Mouse (Mus musculus): Measurements from ENCODE around the gene Myt1l. TPM values are rescaled to one million over a fixed set of nuclear protein-coding genes. Genes with fewer than 3 reads are reported as not detected.

The Myt1l gene
- total RNA-seq, 2 experiments from 2014 or later: 0.05 TPM; not detected in 1

DNA sequence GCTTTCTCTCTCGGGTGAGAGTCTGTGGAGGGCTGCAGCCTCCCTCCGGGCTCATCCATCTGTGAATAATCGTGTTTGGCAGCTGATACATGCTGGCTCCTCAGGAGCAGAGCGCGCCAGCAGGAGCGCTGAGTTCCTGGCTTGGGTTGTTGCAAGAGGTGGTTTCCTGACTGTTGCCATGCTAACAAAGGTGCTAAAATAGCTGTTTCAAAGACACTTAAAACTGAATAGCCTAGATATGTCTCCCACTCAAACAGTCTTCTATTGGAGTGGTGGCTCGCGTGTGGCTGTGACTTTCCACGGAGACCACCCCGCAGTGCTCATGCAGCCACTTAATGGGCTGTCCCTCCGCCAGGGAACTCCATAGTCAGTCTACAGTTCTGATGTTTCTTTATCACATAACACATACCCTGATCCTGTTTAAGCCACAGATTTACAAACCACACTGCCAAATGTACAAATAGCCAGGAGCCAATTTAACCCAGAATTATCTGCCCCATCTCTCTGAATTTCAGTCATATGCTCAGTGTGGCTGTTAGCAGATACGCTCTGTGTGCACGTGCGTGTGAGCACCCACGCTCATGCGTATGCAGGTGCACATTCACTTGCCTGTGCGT, 195.6 kb downstream of the Myt1l start:
- DNase-seq: no peak

DNA sequence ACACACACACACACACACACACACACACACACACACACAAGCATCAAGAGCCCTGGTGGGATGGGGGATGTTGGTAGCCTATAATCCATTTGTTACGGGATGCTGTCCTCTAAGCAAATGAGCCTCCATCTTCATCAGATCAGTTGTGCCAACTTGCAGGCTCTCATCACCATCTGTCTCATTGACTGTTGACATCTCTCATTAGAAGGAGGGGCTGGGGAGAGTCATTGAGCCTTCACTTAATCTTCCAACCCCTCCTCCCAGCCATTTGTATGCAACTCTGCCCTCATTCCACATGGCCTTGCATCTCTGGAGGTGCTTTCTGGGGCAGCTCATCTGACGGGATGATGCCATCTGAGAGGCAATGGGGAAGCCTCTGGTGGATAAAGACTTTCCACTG, 200.1 kb downstream of the Myt1l start:
- DNase-seq: no peak

DNA sequence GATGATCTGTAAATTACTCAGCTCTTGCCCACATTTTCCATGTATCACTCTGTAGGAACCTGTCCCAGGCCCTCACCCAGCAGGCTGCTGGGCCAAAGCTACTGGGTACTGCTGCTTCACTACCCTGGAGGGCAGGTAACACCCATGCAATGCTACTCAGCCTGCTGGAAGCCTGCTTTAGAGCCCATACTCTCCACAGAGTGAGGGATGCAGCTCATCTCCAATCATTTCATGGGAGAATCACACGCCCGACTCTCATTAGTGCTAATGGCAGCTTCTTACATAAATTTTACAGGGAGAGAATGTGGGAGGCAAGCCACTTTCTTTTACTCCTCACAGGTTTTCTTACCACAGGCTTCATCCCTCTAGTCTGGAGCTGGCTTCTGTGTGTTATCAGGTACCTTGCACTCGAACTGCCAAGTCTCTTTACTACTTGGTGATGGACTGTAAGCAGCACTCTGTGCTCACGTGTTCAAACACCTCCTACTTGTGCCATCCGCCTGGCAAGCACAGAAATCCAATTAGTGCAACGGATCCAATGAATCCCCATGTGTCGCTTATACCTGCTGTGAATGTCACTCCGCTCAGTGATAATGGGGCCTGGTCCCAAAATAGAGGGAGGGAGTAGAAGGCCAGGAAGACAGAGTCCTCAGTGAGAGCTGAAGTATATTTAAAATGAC, 212.3 kb downstream of the Myt1l start:
- no peak for DNase-seq

DNA sequence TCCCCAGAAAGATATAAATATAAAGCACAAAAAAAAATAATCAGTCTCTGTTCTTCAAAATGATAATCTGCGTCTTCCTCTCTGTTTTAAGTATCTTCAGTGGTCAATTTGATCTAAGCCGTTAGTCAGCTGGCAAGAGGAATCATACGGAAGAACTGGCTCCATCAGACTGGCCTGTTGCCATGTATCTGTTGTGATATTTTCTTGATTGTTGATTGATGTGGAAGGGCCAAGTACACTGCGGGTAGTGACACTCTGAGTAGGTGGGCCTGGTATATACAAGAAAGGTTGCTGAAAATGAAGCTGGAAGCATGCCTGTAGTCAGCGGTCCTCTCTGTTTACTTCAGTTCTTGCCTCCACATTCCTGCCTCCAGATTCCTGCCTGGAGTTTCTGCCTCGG, 213.0 kb downstream of the Myt1l start:
- no peak for DNase-seq

DNA sequence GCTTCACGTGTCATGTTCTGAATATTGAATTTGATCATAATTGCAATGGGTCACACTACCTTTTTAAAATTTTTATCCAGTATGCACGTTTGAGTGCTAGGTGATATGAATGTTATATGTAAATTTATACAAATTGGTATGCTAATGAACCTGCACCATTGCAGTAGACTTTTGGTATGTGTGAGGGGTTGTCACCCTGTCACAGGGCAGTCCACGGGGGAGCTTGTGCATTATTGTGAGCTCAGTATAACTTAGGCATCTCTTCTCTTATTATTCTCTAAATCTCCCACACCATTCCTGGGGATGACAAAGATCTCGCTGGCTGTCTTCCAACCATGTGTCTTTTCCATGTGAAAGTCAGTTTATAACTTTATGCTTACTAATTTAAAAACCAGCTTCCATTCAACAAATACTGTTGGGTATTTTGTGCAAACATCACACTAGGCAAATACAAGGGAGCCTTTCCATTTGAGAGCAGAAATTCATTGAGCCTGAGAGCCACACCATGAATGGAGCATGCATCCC, 222.5 kb downstream of the Myt1l start:
- no peak for DNase-seq

DNA sequence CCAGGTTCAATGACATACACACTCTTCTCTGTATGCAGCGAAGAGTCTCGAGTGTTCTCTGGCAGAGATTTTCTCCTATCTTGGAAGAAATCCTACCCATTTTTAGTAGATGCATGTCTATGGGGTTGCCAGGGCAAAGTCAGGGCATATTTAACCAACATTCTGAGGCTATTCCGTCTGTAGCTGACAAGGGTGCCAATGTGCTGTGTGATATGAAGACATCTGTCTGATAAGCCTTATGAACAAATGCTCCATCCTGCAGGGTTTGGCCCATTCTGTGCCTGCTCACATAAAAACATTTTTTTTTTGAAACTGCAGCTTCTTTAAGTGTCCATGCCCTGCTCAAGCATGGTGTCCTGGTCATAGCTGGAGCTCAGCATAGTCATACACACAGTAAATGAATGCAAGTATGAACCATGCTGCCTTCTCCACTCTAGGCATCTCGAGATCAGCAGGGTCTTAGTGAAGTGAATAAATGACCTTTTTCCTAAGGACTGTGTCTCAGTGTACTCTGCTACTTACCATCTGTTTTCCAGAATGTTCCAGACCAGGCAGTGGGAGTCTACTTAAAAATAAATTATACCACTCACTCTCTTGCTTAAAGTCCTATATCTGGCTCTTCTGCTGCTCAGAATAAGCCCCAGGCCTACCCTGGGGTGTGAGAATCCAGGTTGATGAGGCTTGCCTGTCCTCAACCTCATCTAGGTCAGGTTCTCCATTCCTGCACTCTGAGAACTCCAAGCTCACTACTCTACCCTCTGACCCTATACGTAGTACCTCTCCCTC, 227.1 kb downstream of the Myt1l start:
- no peak for DNase-seq

DNA sequence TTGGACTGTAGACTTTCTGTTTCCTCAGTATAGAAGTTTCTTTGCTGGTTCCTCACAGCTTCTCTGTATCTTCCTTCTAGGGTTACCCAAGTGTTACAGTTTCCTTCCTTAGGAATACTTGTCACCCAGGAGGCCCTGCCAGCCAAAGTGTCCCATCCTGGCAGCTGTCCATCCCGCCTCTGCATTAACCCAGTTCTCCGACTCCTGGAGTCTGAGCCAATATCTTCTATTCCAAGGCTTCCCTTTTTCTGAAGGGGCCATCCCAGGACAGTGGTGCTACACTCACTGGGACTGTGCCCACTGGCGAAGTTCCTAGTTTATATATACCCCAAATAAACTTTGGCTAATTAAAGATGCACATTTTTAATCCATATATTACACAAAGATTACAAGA, 227.7 kb downstream of the Myt1l start:
- peak; percentile 11 for DNase-seq

DNA sequence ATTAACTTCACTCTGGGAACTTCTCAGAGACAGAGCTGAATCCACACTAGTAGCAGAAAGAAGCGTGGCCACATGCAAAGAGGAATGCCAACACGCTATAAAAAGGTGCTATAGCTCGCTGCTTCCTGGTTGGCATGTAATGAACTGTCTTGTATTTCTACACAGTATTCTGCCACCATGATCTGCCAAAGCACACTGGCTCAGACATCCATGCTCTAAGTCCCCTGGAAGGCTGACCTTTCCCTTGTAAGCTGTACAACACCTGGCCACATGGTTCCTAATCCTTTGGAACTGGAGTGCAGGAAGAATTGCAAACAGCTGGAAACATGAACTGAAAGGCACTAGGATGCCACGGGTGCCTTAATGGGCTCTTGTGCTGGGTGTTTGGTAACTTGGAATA, 232.4 kb downstream of the Myt1l start:
- peak; percentile 27 for DNase-seq

DNA sequence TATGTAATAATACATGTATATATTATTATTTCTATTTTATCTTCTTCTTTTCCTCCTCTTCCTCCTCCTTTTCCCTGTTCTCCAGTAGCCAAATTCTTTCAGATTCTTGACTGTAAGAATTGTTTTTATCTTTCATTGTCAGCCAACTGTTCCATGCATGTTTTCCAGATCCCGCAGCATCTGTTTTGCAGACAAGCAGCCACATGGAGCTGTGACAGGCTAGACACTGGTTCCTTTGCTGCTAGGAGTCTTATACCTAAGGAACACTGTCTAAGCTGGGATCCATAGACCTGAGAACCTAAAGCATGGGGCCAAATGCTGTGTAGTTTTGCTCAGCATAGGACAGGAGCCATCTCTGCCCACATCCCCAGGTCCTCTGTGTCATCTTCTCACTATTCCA, 238.0 kb downstream of the Myt1l start:
- no peak for DNase-seq

DNA sequence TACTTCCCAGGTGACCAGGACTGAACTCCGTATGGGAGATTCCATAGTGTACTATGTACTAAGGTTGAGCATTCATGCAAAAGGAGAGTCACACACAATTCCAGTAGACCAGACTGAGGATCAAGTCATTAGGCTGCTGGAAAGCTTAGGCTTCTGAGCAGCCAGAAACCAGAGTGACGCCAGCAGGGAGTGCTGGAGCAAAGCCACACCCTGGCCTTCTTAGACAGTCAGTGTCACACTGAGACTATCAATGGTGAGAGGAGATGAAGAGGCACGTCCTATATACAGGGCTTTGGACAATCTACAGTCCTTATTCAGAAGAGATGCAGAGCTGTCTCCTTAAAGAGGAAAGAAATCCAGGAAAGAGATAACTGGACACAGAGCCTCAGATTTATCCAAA, 243.6 kb downstream of the Myt1l start:
- DNase-seq: no peak

DNA sequence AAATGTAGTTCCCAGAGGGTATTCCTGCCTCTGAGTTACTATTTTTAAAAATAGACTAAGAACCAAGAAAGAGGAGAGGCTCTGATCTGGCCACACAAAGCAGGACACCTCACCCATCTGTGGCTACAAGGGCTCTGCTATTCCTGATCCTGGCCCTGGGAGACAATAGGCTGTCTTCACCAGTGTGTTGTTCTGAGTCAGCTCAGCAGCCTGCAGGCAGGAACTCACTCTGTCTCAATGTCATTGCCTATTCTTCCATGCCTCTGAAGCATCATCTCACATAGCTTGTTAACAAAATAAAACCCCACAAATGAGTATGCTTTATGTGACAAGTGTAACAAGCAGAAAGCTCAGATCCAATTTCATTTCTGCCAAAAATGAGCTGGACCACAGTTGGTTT, 244.2 kb downstream of the Myt1l start:
- DNase-seq: no peak

DNA sequence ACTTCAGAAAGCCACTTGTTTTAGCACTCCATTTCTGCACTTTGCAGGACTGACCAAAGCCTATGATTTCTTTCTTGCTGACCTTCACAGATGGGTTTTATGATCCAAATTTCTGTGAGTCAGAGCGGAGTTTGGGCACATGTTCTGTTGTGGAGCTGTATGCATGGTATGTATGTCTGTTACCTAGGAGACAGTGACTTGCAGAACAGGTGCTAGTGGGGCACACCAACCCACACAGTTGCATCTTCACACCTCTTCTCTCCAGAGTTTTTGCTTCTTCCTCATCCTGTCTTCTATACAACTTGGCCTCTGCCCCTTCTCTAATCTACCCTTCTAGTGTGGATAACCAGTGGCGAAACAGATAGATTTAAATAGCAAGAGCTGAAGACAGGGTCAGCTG, 250.7 kb downstream of the Myt1l start:
- no peak for DNase-seq

DNA sequence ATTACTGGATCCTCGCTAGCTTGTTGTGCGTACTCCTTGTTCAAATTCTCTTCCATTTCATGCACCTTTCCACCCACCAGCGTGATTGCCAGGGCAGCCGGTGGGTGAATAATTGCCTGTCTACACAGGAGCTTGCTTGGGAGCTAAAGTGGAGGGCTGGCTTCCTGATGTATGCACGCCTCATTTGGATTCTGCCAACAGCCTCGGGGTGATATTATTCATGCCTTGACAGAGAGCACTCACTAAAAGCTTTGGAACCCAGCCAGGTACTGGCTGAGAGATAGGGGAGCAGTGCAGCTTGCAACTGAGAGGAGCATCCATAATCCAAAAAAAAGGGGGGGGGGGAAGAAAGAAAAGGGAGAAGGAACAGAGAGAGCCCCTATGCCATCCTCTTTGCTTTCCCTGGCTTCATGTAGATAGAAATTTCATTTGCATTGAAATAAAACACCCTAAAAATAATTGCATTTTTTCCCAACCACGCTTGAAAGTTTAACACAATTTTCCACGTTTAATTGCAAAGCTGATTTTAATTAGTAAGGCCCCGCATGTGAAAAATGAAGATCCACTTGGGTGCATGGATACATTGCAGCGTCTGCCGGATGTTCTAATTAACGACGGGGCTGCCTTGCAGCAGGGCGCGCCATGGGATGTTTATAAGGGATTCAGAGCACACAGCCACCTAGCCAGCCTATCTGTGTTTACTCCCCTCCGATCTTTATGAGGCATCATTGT, 261.3 kb downstream of the Myt1l start:
- no peak for DNase-seq

DNA sequence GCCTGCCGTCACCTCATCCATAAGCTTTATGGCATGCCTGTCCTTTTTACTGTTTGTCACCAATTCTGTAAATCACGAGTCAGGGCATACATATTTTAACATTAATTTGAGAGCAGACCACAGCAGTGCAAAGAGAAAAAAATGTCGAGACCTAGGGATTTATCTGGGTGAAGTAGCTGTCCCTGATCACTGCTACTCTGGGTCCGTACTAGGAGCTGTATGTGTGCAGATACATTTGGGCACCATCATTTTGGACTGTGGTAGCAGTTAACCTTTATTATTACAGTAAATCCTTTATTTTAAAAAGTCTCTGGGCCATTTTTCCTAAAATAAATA, 261.8 kb downstream of the Myt1l start:
- DNase-seq: no peak

DNA sequence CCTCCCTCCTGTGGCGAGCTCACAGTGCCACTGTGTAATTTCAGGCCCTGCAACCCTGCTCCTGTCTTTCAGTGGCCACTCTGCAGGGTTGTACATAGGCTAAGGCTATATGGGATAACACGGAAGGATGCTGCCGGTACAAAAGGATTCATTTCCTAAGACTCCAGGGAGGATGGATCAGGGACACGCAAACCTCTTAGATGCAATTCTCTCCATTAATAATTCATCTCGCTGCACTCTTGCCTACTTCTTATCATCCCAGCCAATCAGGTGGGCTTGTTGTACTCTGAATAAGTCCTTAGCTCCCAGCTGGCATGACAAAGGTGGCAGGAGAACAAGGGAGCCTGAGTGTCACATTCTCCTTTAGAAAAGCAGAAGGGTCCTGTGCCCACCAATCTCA, 264.8 kb downstream of the Myt1l start:
- DNase-seq: no peak

DNA sequence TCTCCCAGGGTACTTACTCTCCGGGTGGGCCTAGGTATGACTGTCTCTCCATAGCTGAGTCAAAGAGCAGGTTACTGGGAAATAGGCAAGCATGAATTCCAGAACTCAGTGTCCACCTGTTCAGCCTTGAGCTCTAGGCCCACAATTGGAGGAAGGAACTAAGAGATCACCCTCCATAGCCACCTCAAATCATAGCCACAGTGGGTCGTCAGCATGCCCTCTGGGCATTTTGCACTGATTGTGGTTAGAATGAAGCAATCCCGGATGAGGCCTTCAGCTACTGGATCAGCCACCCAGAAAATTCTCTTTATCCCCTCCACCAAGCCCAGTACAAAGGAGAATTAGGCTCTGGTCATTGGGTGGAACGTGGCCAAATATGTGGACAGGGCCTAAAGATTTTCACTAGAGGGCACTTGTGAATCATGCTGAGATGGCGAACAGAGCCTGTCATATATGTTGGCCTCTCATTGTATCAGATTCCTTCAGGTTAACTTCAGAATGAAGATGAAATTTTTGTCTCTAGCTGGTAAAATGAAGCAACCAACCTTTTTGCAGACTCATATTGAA, 267.0 kb downstream of the Myt1l start:
- DNase-seq: no peak

DNA sequence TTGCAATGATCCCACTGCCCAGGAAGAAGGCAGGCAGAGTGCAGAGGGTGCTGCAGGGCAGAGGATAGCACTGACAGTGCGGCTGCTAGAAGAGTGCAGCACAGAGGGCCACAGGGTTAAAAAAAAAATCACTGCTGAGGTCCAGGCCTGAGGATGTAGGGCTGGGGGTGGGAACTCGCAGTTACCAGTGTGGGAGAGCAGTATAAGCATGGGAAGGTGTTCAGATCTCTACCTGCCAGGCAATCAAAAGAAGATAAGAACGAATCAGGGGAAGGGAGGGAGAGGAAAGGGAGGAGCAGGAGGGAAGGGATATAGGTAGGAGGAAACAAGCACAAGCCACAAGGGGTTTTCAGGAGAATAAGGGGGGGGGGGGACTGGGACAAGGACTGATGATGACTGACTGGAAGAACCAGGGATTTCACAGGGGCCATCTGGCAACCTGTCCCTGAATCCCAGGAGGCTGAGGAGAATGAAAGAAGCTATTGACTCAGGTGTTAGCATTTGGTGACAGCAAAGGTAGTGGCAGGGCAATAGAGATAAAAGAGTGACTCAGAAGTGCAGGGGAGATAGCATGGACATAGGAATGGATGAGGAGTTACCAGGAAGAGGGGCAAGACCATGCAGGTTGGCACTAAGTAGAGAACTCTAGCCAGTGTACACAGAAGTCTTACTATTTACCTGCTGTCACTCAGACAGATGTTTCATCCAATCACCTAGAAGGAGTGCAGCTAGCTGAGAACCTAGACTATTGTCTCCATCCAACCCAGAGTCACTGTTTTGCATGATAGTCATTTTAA, 270.6 kb downstream of the Myt1l start:
- no peak for DNase-seq

DNA sequence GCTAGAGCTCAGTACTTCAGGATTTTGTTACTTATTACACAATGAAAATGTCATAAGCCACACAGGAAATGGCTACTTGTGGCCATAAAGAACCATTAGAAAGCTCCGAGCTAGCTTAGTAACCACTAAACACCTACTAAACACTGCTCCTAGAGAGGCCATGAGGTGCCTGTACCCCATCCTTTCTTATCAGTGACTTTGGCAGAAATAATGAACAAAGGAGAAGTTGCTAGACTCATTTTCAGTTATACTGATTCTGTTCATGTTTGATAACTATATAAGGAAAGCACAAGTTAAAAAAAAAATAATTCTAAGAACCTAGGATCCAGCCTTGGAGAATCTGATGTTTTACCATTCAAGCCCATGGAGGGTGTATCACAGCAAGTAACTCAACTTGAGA, 278.2 kb downstream of the Myt1l start:
- no peak for DNase-seq

DNA sequence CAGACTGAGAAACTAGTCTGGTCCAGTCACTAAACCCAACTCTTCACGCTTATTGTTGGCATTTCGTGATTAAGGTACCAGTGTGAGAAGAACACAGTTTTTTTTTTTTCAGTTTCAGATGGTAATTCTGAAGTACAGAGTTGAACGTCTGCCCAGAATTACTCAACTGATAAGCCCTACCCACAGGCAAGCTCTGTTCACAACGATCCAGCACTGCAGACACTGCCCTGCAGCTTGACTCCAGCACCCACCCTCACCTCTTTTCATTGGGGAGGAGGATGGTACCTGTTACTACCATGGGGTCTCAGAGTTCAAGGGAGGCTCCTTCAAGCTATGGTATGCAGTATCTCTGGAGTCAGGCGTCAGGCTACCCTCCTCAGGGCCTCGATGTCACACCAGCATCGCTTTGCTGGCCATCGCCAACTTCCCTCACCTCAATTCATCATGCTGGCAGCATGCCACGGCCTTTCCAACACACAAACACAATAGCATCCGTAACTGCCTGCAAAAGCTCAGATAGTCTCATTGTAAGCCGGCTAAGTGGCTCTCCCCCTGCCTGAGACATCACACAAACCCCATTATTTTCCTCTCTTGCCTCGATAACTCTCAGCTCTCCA, 281.5 kb downstream of the Myt1l start:
- DNase-seq: no peak

DNA sequence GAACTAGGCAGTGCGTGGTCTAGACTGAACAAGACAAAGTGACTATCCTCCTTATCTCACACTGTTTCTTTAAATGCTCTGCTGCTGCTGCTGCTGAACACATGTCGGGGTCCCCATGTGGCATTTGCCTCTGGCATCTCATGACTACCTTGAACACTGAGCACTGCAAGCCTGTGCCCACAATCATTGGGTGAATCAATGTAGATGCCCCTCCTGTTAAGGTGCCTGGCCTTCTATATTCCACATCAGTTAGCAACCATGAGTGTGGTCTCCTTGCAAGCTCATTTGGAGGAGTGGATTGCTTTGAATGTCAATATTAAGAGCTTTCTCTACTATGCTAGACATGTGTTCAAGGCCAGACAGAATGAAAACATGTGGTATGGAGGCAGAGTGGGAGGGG, 287.3 kb downstream of the Myt1l start:
- DNase-seq: no peak

DNA sequence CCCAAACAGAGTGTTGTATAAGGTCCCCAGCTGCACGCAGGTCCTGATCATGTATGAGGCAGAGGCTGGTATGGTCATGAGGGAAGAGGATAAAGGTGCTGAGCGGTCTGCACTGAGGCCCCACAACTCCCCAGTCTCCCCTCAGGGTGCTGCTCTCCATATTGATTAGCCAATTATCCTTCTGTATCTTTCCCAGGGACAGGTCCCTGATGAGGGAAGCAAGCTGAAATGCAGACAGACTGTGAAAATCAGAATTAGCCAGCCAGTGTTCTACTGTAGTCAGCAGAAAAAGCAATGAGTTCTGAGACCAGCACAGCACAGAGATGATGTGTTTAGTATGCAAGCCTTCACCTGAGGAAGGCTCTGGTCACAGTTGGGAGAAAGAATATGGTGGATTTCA, 287.9 kb downstream of the Myt1l start:
- DNase-seq: no peak
